Mouse (Mus musculus) hindbrain, postnatal 0 days (tissue): ENCODE results near the gene Gngt1. TPM values are rescaled to one million over a fixed set of nuclear protein-coding genes. Genes with fewer than 3 reads are reported as not detected.

Experiments used
- ATAC-seq: fragments of 200-750 bp; cut with Nextera tagmentation; 2 replicates; pipeline ENCODE4 v1.8.0; 2017; ENCODE audit warnings: mild to moderate bottlenecking, moderate TSS enrichment, moderate library complexity
- DNase-seq: peaks from one replicate; pipeline ENCODE4 v3.0.0-alpha.2; 2015; ENCODE audit warnings: low spot score
- H3K27ac ChIP-seq: fragments of 300-500 bp; sonication (generic); 2 replicates; pipeline ENCODE4 v1.5.1; 2014; ENCODE audit warnings: mild to moderate bottlenecking
- H3K27me3 ChIP-seq: fragments of 300-500 bp; sonication (generic); 2 replicates; pipeline ENCODE4 v1.6.1; 2014; ENCODE audit warnings: low read length, mixed read lengths; ENCODE audit not compliant: insufficient read depth
- H3K36me3 ChIP-seq: fragments of 300-500 bp; sonication (generic); 2 replicates; pipeline ENCODE4 v1.6.1; 2014; ENCODE audit warnings: low read length, mixed read lengths; ENCODE audit not compliant: insufficient read depth
- H3K4me1 ChIP-seq: fragments of 300-500 bp; sonication (generic); 2 replicates; pipeline ENCODE4 v1.6.1; 2014; ENCODE audit warnings: antibody characterized with exemption, low read length, mixed read lengths; ENCODE audit not compliant: insufficient read depth
- H3K4me2 ChIP-seq: fragments of 300-500 bp; sonication (generic); 2 replicates; pipeline ENCODE4 v1.6.1; 2014; ENCODE audit warnings: low read depth, mild to moderate bottlenecking, low read length, moderate library complexity, mixed read lengths
- H3K4me3 ChIP-seq: fragments of 300-500 bp; sonication (generic); 2 replicates; pipeline ENCODE4 v1.5.1; 2014; ENCODE audit warnings: low read length
- H3K9ac ChIP-seq: fragments of 300-500 bp; sonication (generic); replicated peaks from 2 replicates; pipeline ENCODE4 v1.6.1; 2014; ENCODE audit warnings: mild to moderate bottlenecking, low read length, moderate library complexity, mixed read lengths
- H3K9me3 ChIP-seq: fragments of 300-500 bp; sonication (generic); 2 replicates; pipeline ENCODE4 v1.6.1; 2016; ENCODE audit warnings: low read length, mixed read lengths
- CTCF ChIP-seq: IDR thresholded peaks from 2 replicates; pipeline ENCODE4 v1.5.1; 2016; ENCODE audit warnings: antibody characterized with exemption, control low read depth, low read depth
- WGBS: fragments of 180-500 bp; shearing (Covaris S2); extraction: QIAGEN DNeasy Blood & Tissue Kit; methylation state at CpG from one replicate; pipeline ENCODE4 v1.1.7; 2014; 5-methylcytosine and 5-hydroxymethylcytosine counted together
- polyA plus RNA-seq: library from polyadenylated mRNA; unstranded; fragments of >200 nt; fragmentation: Nextera tagmentation; extraction: Ambion mirVana; gene quantifications from 2 replicates; pipeline ENCODE4 v1.2.1, GENCODE M21; 2015
- total RNA-seq: library from RNA; depleted of rRNA; stranded (reverse); fragments of >200 nt; gene quantifications from 2 replicates; pipeline ENCODE4 v1.2.3, GENCODE M21; 2014; rRNA removed

Gngt1 gene
- total and polyA plus RNA-seq, 2 experiments from 2014 or later, result not detected

DNA sequence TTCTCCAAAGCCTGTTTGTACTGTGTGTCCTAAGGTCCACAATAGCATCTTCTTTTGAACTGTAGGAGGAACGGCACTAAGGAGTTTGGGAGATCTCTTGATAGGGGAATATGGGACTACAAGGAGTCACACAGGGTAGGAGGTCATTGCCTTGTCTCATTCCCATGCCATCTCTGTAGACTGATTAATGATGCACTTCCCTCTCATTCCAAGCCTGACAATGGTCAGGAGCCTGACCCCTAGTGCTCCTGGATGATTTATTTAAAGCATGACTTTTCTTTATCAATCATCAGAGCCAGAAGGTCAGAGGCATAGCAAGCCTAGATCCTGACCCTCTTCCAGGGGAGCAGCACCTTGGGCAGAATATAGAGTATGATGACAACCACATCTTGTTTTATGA lies 29.1 kb downstream of the Gngt1 start:
- H3K4me1 ChIP-seq, result no peaks in the 10 kb centered on the region
- H3K36me3 ChIP-seq, result no peaks in the 10 kb centered on the region
- DNase-seq (no peak), ATAC-seq (no peak)
- no peak for TF ChIP-seq CTCF
- H3K9ac ChIP-seq, result no peak overlapping the region
- H3K9me3 ChIP-seq, result no peaks in the 10 kb centered on the region
- H3K4me2 ChIP-seq, result no peak overlapping the region
- no peak overlapping the region for H3K4me3 ChIP-seq
- WGBS, result 41% methylated on average over 1 of the region's 1 CpGs
- no peak overlapping the region for H3K27ac ChIP-seq
- H3K27me3 ChIP-seq, result no peaks in the 10 kb centered on the region

DNA sequence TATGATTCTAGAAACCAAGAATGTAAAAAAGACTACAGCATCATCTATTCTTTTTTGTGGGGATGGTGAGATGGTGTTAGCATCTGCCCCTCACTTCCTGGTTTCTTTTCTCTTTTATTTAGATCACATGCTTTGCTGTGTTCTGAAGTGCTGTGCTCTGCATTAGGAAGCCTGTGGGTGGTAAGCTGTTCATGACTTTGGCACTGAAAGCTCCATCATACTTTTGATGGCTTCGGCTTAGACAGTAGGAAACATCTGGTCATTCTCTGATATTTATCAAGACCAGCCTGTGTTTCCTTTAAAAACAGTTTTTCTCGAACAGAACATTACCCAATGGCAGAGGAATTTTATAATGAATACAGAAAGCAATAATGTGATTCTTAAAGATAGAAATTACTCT lies 32.8 kb downstream of the Gngt1 start:
- TF ChIP-seq CTCF, result no peak
- Histone ChIP-seq H3K4me2 (no peak overlapping the region), H3K4me1 (no peaks in the 10 kb centered on the region), H3K4me3 (no peak overlapping the region), H3K27me3 (no peaks in the 10 kb centered on the region), H3K36me3 (no peaks in the 10 kb centered on the region), H3K9ac (no peak overlapping the region), H3K9me3 (no peaks in the 10 kb centered on the region), H3K27ac (no peak overlapping the region)
- WGBS, result 70% methylated on average over 2 of the region's 2 CpGs
- no peak for ATAC-seq
- DNase-seq, result no peak

DNA sequence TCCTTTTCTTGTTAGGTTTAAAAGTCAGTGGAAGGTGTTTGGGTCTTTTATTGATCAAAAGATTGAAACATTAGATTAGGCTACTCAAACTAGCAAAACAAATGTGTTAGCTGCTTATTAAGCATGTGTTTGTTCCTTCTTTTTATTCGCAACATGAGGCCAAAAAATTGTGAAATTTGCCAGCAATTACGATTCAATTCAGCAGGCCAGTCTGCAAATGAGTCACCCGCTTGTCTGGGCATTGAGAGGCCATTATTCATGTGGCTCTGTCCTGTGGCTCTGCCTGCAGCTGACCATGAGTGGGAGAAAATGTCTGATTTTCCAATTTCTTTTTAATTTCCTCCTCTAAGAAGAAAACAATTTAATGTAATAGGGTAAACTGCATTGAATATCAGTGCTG lies 37.4 kb downstream of the Gngt1 start:
- no peaks in the 10 kb centered on the region for H3K36me3 ChIP-seq
- no peak overlapping the region for H3K9ac ChIP-seq
- ATAC-seq (no peak), DNase-seq (peak; percentile 5)
- no peak overlapping the region for H3K4me3 ChIP-seq
- no peak for TF ChIP-seq CTCF
- no peaks in the 10 kb centered on the region for H3K27me3 ChIP-seq
- no peaks in the 10 kb centered on the region for H3K4me1 ChIP-seq
- no peaks in the 10 kb centered on the region for H3K9me3 ChIP-seq
- H3K27ac ChIP-seq, result no peak overlapping the region
- H3K4me2 ChIP-seq, result no peak overlapping the region
- WGBS, result 64% methylated on average over 3 of the region's 3 CpGs

DNA sequence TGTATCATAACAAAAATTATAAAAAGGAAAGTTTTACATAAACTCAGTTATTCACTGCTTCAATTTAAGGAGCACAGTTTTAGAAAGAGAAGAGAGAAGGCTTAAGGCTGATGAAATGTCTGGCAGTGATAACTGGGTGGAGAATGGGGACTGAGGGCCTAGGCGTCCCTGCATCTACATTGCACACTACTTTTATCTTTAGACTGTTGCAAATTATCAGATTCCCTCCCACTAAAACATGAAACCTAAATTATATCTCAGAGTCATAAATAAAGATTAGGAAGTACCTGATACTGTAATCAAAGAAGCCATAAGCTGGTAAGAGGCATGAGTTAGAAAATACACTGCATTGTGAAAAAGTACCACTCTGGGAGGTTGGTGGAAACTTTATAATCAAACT lies 48.2 kb downstream of the Gngt1 start:
- TF ChIP-seq CTCF, result no peak
- H3K36me3 ChIP-seq, result no peaks in the 10 kb centered on the region
- ATAC-seq (no peak), DNase-seq (no peak)
- WGBS, result 82% methylated on average over 1 of the region's 1 CpGs
- H3K4me3 ChIP-seq, result no peak overlapping the region
- H3K9ac ChIP-seq, result no peak overlapping the region
- no peaks in the 10 kb centered on the region for H3K4me1 ChIP-seq
- no peaks in the 10 kb centered on the region for H3K9me3 ChIP-seq
- H3K27me3 ChIP-seq, result no peaks in the 10 kb centered on the region
- no peak overlapping the region for H3K4me2 ChIP-seq
- no peak overlapping the region for H3K27ac ChIP-seq

Other genes with a start within 250 kb of the Gngt1 start
- 11.6 and 12.7 TPM in 2 replicates for gene Calcr, start 229.1 kb upstream of the Gngt1 start, total RNA-seq
- 5.2 and 6.1 TPM in 2 replicates for gene Calcr, start 229.1 kb upstream of the Gngt1 start, polyA plus RNA-seq
- gene Tfpi2, start 4.9 kb upstream of the Gngt1 start, total RNA-seq, result not detected in 2 replicates
- 0.49 and 0.53 TPM in 2 replicates for gene Tfpi2, start 4.9 kb upstream of the Gngt1 start, polyA plus RNA-seq
- gene Gng11, start 10.1 kb downstream of the Gngt1 start, total RNA-seq, result 7.9 and 11.4 TPM in 2 replicates
- 31.0 and 33.7 TPM in 2 replicates for gene Gng11, start 10.1 kb downstream of the Gngt1 start, polyA plus RNA-seq
- gene Bet1, start 93.2 kb downstream of the Gngt1 start, total RNA-seq, result 17.1 and 21.0 TPM in 2 replicates
- gene Bet1, start 93.2 kb downstream of the Gngt1 start, polyA plus RNA-seq, result 32.7 and 37.2 TPM in 2 replicates